Mouse (Mus musculus) E14TG2a.4 (cell line): ENCODE data around the gene Trim65.

Experiments used
- H3K27me3 ChIP-seq: 2 replicates; pipeline ENCODE4 v1.6.1; 2014; ENCODE audit warnings: low read length, control low read depth; ENCODE audit not compliant: insufficient read depth
- H3K36me3 ChIP-seq: 2 replicates; pipeline ENCODE4 v1.6.1; 2014; ENCODE audit warnings: low read length, control low read depth; ENCODE audit not compliant: insufficient read depth
- H3K4me1 ChIP-seq: replicated peaks from 2 replicates; pipeline ENCODE4 v1.6.1; 2014; ENCODE audit warnings: low read depth, low read length, control low read depth
- H3K4me3 ChIP-seq: replicated peaks from 2 replicates; pipeline ENCODE4 v1.5.1; 2014; ENCODE audit warnings: mild to moderate bottlenecking, low read length
- H3K9me3 ChIP-seq: 2 replicates; pipeline ENCODE4 v1.6.1; 2014; ENCODE audit warnings: low read length, control low read depth
- CTCF ChIP-seq: conservative IDR thresholded peaks from 2 replicates; pipeline ENCODE4 v1.5.1; 2014; ENCODE audit warnings: low read length
- NANOG ChIP-seq: IDR thresholded peaks from 2 replicates; pipeline ENCODE4 v1.6.1; 2014; ENCODE audit warnings: borderline replicate concordance, low read length, mixed read lengths
- POU5F1 ChIP-seq: IDR thresholded peaks from 2 replicates; pipeline ENCODE4 v1.6.1; 2014; ENCODE audit warnings: low read length, borderline replicate concordance

Trim65 gene

DNA sequence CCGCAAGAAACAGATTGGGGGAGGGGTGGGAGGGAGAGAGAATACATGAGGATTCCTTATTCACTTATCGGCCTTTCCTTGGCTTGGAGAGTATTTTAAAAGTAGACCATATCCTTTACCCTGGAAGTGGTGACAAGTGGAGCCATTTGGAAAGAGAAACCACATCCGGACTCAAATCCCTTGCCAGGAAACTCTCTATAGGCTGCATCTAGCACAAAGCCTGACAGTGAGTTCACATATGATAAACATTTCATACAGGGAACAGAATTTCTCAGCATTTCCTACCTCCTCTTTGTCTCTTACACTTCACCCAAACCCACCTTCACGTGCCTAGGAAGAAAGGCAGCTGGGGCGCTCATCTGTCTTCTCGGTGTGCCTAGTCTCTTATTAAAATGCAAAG lies 36.3 kb upstream of the Trim65 start:
- TF ChIP-seq POU5F1 (no peak), NANOG (no peak), CTCF (no peak)
- no peaks in the 10 kb centered on the region for H3K9me3 ChIP-seq

GRCm38 (mm10) chr11:116163002-116163401 lies 32.1 kb upstream of the Trim65 start:
- peaks cover 9% of the 10 kb centered on the region; the same call in 1 of the 2 replicates for H3K27me3 ChIP-seq
- TF ChIP-seq NANOG (no peak), POU5F1 (no peak), CTCF (no peak)
- H3K36me3 ChIP-seq = peaks cover 45% of the 10 kb centered on the region
- no peaks in the 10 kb centered on the region for H3K9me3 ChIP-seq
- peaks cover 58% of the 10 kb centered on the region for H3K4me1 ChIP-seq
- peak overlapping the region; percentile 61 for H3K4me3 ChIP-seq

More for the DNA sequence above, 36.3 kb upstream of the Trim65 start:
- Histone ChIP-seq H3K4me1 (peaks cover 46% of the 10 kb centered on the region), H3K4me3 (peak overlapping the region; percentile 86), H3K27me3 (peaks cover 16% of the 10 kb centered on the region; the same call in 1 of the 2 replicates), H3K36me3 (peaks cover 25% of the 10 kb centered on the region)

DNA sequence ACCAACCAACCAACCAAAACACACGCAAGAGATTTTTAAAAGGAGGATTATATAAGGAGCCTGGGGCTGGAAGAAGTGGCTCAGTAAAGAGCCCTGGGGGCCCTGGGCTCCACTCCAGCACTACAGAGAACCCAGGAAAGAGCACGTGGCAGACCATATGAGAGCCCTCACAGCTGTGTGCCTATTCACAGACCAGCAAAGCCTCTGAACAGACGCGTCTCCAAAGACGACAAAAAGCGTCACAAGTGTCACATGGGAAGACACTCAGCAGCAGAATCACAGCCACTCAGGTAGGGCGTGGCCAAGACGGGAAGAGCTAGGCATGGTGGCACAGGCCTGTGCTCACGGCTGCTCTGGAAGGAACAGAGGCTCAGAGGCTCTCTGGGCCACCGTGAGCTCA lies 31.2 kb upstream of the Trim65 start:
- H3K36me3 ChIP-seq = peaks cover 49% of the 10 kb centered on the region
- peaks cover 62% of the 10 kb centered on the region for H3K4me1 ChIP-seq
- H3K9me3 ChIP-seq = no peaks in the 10 kb centered on the region
- peak overlapping the region; percentile 61 for H3K4me3 ChIP-seq
- H3K27me3 ChIP-seq = peaks cover 9% of the 10 kb centered on the region; the same call in 1 of the 2 replicates
- TF ChIP-seq NANOG = no peak
- no peak for TF ChIP-seq POU5F1
- no peak for TF ChIP-seq CTCF

- peaks cover 9% of the 10 kb centered on the region; the same call in 1 of the 2 replicates for H3K27me3 ChIP-seq
- H3K4me3 ChIP-seq = 0 out of 2 replicates have a peak overlapping the region, but pooled peaks have one; percentile 20
- H3K4me1 ChIP-seq = peaks cover 62% of the 10 kb centered on the region
- H3K36me3 ChIP-seq = peaks cover 57% of the 10 kb centered on the region
- no peaks in the 10 kb centered on the region for H3K9me3 ChIP-seq
- TF ChIP-seq NANOG (no peak), POU5F1 (no peak), CTCF (no peak)
Measured at GRCm38 (mm10) chr11:116161312-116161711, 30.4 kb upstream of the Trim65 start.

DNA sequence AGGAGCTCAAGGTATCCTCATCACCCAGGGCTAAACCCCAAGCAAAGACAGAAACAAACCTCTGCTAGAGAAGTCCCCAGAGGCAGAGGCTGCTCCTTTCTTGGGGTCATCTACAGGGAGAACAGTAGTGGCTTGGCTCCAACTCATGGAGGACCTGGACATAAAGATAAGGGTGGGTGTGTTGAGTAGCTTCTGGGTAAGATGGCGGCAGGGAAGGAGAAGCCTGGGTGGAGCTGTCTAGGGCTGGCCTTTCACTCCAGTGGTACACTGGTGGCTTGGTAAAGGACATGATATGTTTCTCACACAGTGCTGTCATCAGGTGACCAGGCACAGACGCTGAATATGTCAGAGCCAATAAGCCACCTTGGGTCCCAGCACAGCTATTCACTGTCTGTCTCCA lies 20.0 kb upstream of the Trim65 start:
- Histone ChIP-seq H3K36me3 (peaks cover 89% of the 10 kb centered on the region), H3K27me3 (peaks cover 25% of the 10 kb centered on the region), H3K4me3 (no peak overlapping the region), H3K9me3 (no peaks in the 10 kb centered on the region), H3K4me1 (peaks cover 37% of the 10 kb centered on the region)
- TF ChIP-seq CTCF = no peak
- no peak for TF ChIP-seq NANOG
- TF ChIP-seq POU5F1 = no peak

GRCm38 (mm10) chr11:116149341-116149740 lies 18.4 kb upstream of the Trim65 start:
- TF ChIP-seq POU5F1 (no peak), CTCF (no peak), NANOG (no peak)

DNA sequence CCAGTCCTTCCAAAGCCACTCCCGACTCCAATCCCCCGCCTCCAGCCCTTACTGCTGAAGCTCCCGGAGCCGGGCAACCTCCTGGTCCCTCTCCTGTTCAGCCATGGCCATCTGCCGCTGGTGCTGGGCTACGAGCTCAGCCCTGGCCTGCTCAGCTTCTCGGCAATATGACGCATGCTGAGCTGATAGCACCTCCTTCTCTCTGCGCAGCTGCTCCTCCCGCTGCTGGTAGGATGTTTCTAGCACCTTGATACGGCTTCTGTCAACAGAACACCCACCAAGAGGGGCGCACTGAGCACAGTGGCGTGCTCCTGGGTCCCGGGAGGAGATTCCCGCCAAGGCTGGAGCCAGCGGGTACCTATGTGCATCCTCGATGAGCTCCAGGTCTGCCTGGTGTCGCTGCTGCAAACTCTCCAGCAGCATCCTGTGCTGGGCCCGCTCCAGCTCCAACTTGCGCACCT lies 17.9 kb upstream of the Trim65 start:
- TF ChIP-seq CTCF (no peak), NANOG (no peak), POU5F1 (no peak)
- no peaks in the 10 kb centered on the region for H3K9me3 ChIP-seq
- H3K4me3 ChIP-seq = peak overlapping the region; percentile 46
- H3K27me3 ChIP-seq = peaks cover 25% of the 10 kb centered on the region
- peaks cover 84% of the 10 kb centered on the region for H3K36me3 ChIP-seq
- H3K4me1 ChIP-seq = peaks cover 59% of the 10 kb centered on the region

More at GRCm38 (mm10) chr11:116149341-116149740, 18.4 kb upstream of the Trim65 start:
- H3K27me3 ChIP-seq = peaks cover 25% of the 10 kb centered on the region
- H3K4me3 ChIP-seq = peak overlapping the region; percentile 46; the same call in 1 of the 2 replicates
- H3K9me3 ChIP-seq = no peaks in the 10 kb centered on the region
- peaks cover 53% of the 10 kb centered on the region for H3K4me1 ChIP-seq
- peaks cover 84% of the 10 kb centered on the region for H3K36me3 ChIP-seq

DNA sequence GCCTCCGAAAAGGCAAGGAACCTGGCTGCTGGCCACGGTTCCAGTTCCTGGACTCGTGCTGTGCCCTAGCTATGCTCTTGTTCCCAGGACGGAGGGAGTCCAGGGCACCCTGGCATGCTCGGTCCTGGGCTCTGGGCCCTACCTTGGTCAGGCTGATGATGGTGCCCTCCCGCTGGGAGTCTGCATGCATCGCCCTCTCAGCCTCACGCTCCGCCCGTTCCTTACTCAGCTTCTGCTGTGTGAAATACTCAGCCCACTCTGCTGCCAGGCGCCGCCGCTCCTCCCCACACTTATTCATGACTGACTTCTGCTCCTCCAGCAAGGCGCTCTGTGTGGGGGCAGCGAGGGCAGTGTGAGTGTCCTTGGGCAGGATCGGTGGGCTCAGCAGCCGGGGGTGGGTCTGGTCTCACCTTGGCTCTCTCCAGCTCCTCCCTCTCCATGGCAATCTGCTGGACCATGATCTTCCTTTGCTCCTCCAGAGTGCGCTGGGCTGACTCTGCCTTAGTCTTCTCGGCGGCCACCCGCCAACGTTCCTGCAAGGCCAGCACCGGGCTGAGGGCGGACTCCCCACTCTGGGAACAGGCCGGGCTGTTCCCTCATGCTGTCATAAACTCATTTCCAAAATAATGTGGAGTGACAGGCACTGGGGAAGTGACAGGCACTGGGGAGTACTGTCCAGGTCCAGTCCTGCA lies 15.5 kb upstream of the Trim65 start:
- no peaks in the 10 kb centered on the region for H3K9me3 ChIP-seq
- H3K36me3 ChIP-seq = peaks cover 70% of the 10 kb centered on the region
- peaks cover 82% of the 10 kb centered on the region for H3K4me1 ChIP-seq
- TF ChIP-seq POU5F1 (no peak), NANOG (no peak), CTCF (no peak)
- peaks cover 25% of the 10 kb centered on the region for H3K27me3 ChIP-seq
- peak overlapping the region; percentile 67 for H3K4me3 ChIP-seq
